Mouse (Mus musculus): Measurements from ENCODE around the gene Tpmt. TPM values are rescaled to one million over a fixed set of nuclear protein-coding genes. Genes with fewer than 3 reads are reported as not detected.
A peak's percentile ranks its signal among the peaks of the same experiment; 100 is the strongest.

The Tpmt gene
- polyA plus RNA-seq, 1 experiment from 2014 or later, result 19.6 TPM

DNA sequence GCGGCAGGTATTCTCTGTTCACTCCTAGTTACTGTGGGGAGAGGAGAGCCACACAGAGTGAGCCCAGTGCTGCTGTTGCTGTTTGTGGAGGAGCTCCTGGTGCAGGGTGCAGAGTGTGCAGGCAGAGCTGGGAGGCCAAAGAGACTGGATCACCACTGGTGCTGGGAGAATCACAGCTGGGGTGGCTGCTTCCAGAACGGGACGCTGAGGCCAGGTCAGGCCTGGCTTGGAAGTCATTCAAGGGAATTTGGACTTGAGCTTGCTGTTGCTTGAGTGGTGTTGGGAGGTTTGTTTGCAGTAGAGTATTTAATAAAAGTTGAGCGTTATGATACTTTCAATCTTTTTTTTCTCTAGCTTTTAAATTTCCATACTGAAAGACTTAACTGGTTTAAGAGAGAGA lies 3.5 kb upstream of the Tpmt start:
- Histone ChIP-seq H3K4me3 (ENCODE audit: low read length) (no peak overlapping the region), H3K27ac (ENCODE audit: low read depth, low read length) (no peak overlapping the region), H3K36me3 (ENCODE audit: control insufficient read depth, insufficient read depth, low read length) (peaks cover 24% of the 10 kb centered on the region), H3K9ac (ENCODE audit: low read depth, low read length) (no peak overlapping the region), H3K9me3 (ENCODE audit: control insufficient read depth, low read length) (no peaks in the 10 kb centered on the region), H3K27me3 (replicated peaks; ENCODE audit: control insufficient read depth, insufficient read depth, low read length) (no peaks in the 10 kb centered on the region), H3K4me2 (ENCODE audit: low read length) (no peak overlapping the region), H3K4me1 (ENCODE audit: control insufficient read depth, insufficient read depth, low read depth, low read length) (peaks cover 3% of the 10 kb centered on the region)
- WGBS, result 86% methylated on average over 4 of the region's 4 CpGs
- no peak for ATAC-seq

GRCm38 (mm10) chr13:47043833-47044616 lies 512 bp downstream of the Tpmt start:
- peak overlapping the region; percentile 83 for H3K27ac ChIP-seq (ENCODE audit: low read depth, low read length)
- peak overlapping the region; percentile 88 for H3K9ac ChIP-seq (ENCODE audit: low read depth, low read length)
- peaks cover 5% of the 10 kb centered on the region for H3K36me3 ChIP-seq (ENCODE audit: control insufficient read depth, insufficient read depth, low read length)
- peak overlapping the region; percentile 95 for H3K4me2 ChIP-seq (ENCODE audit: low read length)
- peak; percentile 34 for ATAC-seq
- H3K27me3 ChIP-seq (replicated peaks; ENCODE audit: control insufficient read depth, insufficient read depth, low read length), result no peaks in the 10 kb centered on the region
- peak overlapping the region; percentile 93 for H3K4me3 ChIP-seq (ENCODE audit: low read length)
- WGBS, result under 1% methylated on average over 43 of the region's 45 CpGs
- peaks cover 6% of the 10 kb centered on the region for H3K4me1 ChIP-seq (ENCODE audit: control insufficient read depth, insufficient read depth, low read depth, low read length)
- no peaks in the 10 kb centered on the region for H3K9me3 ChIP-seq (ENCODE audit: control insufficient read depth, low read length)

- ATAC-seq, result peak; percentile 97
- H3K9me3 ChIP-seq (ENCODE audit: control insufficient read depth, low read length), result no peaks in the 10 kb centered on the region
- 0% methylated on average over 22 of the region's 48 CpGs for WGBS
- no peaks in the 10 kb centered on the region for H3K27me3 ChIP-seq (replicated peaks; ENCODE audit: control insufficient read depth, insufficient read depth, low read length)
- peak within 1 kb of the TSS; percentile 88 for H3K9ac ChIP-seq (ENCODE audit: low read depth, low read length)
- peak within 1 kb of the TSS; percentile 93 for H3K4me3 ChIP-seq (ENCODE audit: low read length)
- peaks cover 6% of the 10 kb centered on the region for H3K4me1 ChIP-seq (ENCODE audit: control insufficient read depth, insufficient read depth, low read depth, low read length)
- H3K27ac ChIP-seq (ENCODE audit: low read depth, low read length), result peak within 1 kb of the TSS; percentile 83
- no peaks in the 10 kb centered on the region for H3K36me3 ChIP-seq (ENCODE audit: control insufficient read depth, insufficient read depth, low read length)
- H3K4me2 ChIP-seq (ENCODE audit: low read length), result peak within 1 kb of the TSS; percentile 95
Observed at GRCm38 (mm10) chr13:47043030-47043680, 1.4 kb downstream of the Tpmt start, which contains the start of gene Kdm1b. Gene Kdm1b, plus strand, starts transcription at chr13:47043499.

GRCm38 (mm10) chr13:47042024-47042633 lies 2.4 kb downstream of the Tpmt start:
- no peak for ATAC-seq
- H3K4me3 ChIP-seq (ENCODE audit: low read length), result peak overlapping the region; percentile 93; the same call in 1 of the 2 replicates
- no peak overlapping the region for H3K9ac ChIP-seq (ENCODE audit: low read depth, low read length)
- peak overlapping the region; percentile 51; the same call in 1 of the 2 replicates for H3K27ac ChIP-seq (ENCODE audit: low read depth, low read length)
- WGBS, result 54% methylated on average over 8 of the region's 8 CpGs
- H3K36me3 ChIP-seq (ENCODE audit: control insufficient read depth, insufficient read depth, low read length), result no peaks in the 10 kb centered on the region
- peak overlapping the region; percentile 95 for H3K4me2 ChIP-seq (ENCODE audit: low read length)
- no peaks in the 10 kb centered on the region for H3K9me3 ChIP-seq (ENCODE audit: control insufficient read depth, low read length)
- no peaks in the 10 kb centered on the region for H3K27me3 ChIP-seq (replicated peaks; ENCODE audit: control insufficient read depth, insufficient read depth, low read length)
- H3K4me1 ChIP-seq (ENCODE audit: control insufficient read depth, insufficient read depth, low read depth, low read length), result peaks cover 6% of the 10 kb centered on the region

DNA sequence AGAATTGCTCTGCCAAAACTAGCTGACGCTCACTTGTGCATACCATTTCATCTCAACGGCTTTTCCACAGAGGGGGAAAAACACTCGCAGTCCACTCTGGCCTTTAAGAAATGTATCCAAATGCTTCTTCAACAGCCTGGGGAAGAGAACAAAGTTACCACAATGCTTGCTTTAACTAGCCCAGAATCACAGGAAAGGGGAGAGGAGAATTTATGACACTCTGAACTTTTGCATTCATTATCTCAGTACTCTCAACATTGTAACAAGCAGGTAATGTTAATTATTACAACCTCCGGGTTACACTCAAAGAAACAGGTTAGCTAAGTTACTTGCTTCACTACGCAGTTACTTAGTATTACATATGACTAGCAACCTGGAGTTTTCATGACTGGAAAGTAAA lies 4.5 kb downstream of the Tpmt start:
- no peak overlapping the region for H3K27ac ChIP-seq (ENCODE audit: low read depth, low read length)
- peaks cover 6% of the 10 kb centered on the region for H3K4me1 ChIP-seq (ENCODE audit: control insufficient read depth, insufficient read depth, low read depth, low read length)
- H3K4me3 ChIP-seq (ENCODE audit: low read length), result no peak overlapping the region
- H3K27me3 ChIP-seq (replicated peaks; ENCODE audit: control insufficient read depth, insufficient read depth, low read length), result no peaks in the 10 kb centered on the region
- 94% methylated on average over 5 of the region's 5 CpGs for WGBS
- H3K9ac ChIP-seq (ENCODE audit: low read depth, low read length), result no peak overlapping the region
- ATAC-seq, result no peak
- no peak overlapping the region for H3K4me2 ChIP-seq (ENCODE audit: low read length)
- no peaks in the 10 kb centered on the region for H3K36me3 ChIP-seq (ENCODE audit: control insufficient read depth, insufficient read depth, low read length)
- no peaks in the 10 kb centered on the region for H3K9me3 ChIP-seq (ENCODE audit: control insufficient read depth, low read length)

DNA sequence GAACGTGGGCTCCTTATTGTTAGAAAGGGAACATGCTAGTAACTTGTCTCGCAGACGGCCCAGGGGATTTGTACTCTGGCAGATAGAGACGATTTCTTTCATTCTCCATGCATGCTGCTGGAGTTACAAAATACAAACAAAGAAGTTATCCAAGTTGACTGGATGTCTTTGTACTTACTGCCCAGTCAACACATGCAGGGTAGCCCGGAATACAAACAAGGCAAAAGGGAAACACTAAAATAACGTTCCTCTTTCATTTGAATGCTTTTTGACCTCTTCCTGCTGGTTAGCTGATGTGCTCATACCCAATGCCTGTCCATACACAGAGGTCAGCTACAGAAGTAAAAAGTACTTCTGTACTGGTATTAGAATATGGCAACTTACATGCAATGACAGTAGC lies 6.6 kb downstream of the Tpmt start:
- no peak for ATAC-seq
- WGBS, result 71% methylated on average over 6 of the region's 6 CpGs
- no peaks in the 10 kb centered on the region for H3K9me3 ChIP-seq (ENCODE audit: control insufficient read depth, low read length)
- H3K27ac ChIP-seq (ENCODE audit: low read depth, low read length), result no peak overlapping the region
- no peaks in the 10 kb centered on the region for H3K27me3 ChIP-seq (replicated peaks; ENCODE audit: control insufficient read depth, insufficient read depth, low read length)
- H3K9ac ChIP-seq (ENCODE audit: low read depth, low read length), result no peak overlapping the region
- no peak overlapping the region for H3K4me2 ChIP-seq (ENCODE audit: low read length)
- peaks cover 3% of the 10 kb centered on the region for H3K4me1 ChIP-seq (ENCODE audit: control insufficient read depth, insufficient read depth, low read depth, low read length)
- no peak overlapping the region for H3K4me3 ChIP-seq (ENCODE audit: low read length)
- no peaks in the 10 kb centered on the region for H3K36me3 ChIP-seq (ENCODE audit: control insufficient read depth, insufficient read depth, low read length)

GRCm38 (mm10) chr13:47033602-47034001 lies 10.9 kb downstream of the Tpmt start:
- Histone ChIP-seq H3K4me3 (ENCODE audit: low read length) (no peak overlapping the region), H3K27me3 (replicated peaks; ENCODE audit: control insufficient read depth, insufficient read depth, low read length) (no peaks in the 10 kb centered on the region), H3K4me1 (ENCODE audit: control insufficient read depth, insufficient read depth, low read depth, low read length) (no peaks in the 10 kb centered on the region), H3K9me3 (ENCODE audit: control insufficient read depth, low read length) (no peaks in the 10 kb centered on the region), H3K36me3 (ENCODE audit: control insufficient read depth, insufficient read depth, low read length) (no peaks in the 10 kb centered on the region), H3K27ac (ENCODE audit: low read depth, low read length) (no peak overlapping the region), H3K4me2 (ENCODE audit: low read length) (no peak overlapping the region), H3K9ac (ENCODE audit: low read depth, low read length) (no peak overlapping the region)
- WGBS, result 94% methylated on average over 4 of the region's 4 CpGs
- ATAC-seq, result no peak

DNA sequence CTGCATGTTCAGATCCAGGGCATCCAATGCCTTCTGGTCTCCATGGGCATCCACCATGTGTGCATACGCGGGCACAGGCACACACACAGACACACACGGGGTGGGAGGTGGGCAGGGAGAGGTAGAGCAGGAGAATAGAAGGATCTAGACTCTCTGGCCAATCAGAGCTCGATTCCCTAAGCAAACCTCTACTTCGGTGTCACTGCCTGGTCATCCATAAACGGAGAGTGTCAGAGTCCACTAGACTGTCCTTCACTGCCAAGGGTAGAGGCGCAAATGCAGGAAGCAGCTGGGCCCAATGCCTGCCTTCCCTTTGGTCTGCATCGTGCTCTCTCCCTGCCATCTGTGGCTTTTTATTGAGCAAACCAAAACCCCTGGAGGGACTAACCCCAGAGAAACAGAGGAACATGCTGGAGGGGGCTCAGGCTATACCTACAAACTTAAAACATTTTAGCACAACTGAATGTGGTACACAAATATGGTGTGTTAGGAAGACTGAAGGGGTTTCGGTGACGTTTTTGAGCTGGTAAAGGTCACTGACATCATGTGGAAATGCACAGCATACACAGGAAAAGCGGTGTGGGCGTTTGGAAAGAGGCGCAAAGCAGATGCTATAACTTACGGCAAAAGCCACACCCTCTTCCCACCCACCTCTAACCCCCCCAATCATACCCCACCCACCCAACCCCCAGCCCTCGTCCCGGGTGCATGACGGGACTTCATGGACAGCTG lies 14.0 kb downstream of the Tpmt start:
- Histone ChIP-seq H3K36me3 (ENCODE audit: control insufficient read depth, insufficient read depth, low read length) (no peaks in the 10 kb centered on the region), H3K4me2 (ENCODE audit: low read length) (no peak overlapping the region), H3K9me3 (ENCODE audit: control insufficient read depth, low read length) (no peaks in the 10 kb centered on the region), H3K4me3 (ENCODE audit: low read length) (no peak overlapping the region), H3K27ac (ENCODE audit: low read depth, low read length) (no peak overlapping the region), H3K9ac (ENCODE audit: low read depth, low read length) (no peak overlapping the region), H3K4me1 (ENCODE audit: control insufficient read depth, insufficient read depth, low read depth, low read length) (no peaks in the 10 kb centered on the region), H3K27me3 (replicated peaks; ENCODE audit: control insufficient read depth, insufficient read depth, low read length) (no peaks in the 10 kb centered on the region)
- no peak for ATAC-seq
- 89% methylated on average over 17 of the region's 17 CpGs for WGBS

Data from hindbrain, embryonic 16.5 days (tissue).